In the genomic region with DNA sequence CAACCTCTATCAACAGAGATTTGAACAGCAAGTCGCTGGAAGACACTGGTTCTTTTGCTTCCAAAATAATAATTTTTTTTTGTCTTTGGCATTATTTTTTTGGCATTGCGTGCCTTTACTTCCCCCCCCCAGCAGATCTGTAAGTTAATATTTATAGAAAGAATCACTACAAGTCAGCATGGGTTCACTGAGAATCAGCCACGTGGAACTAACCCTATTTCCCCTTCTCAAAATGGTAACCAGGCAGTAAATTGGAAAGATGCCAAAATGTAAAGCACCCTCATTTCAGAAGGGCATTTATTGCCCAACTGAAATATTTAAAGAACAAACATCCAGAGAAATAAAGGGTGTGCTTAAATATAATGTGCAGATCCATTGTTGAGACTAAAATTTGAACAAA, we compare ENCODE assay signal across 20 mouse cellular contexts.
DNase-seq lines count a peak whose midpoint lies in the region; ATAC-seq and TF ChIP-seq lines count a peak whose summit lies in the region.
"Had no signal": no experiment of that assay in that cellular context is flagged by ENCODE, and none has a peak within 500 bp of the region (broad histone marks: within the 10 kb centered on the region; RNA-seq: fewer than 3 reads in every experiment).

No protein-coding gene starts in this region.

- no peaks in the 10 kb centered on the region for H3K9me3 ChIP-seq in lung, embryonic 14.5 days (ENCODE audit: low read depth, low read length)
- H3K9me3 ChIP-seq in lung, postnatal 0 days (ENCODE audit: low read length): no peaks in the 10 kb centered on the region
- H3K9me3 ChIP-seq in kidney, postnatal 0 days (replicated peaks; ENCODE audit: low read length): no peaks in the 10 kb centered on the region
- H3K9me3 ChIP-seq: embryonic facial prominence, embryonic 15.5 days; hindbrain, embryonic 12.5 days; limb, embryonic 15.5 days; liver, embryonic 15.5 days; midbrain, embryonic 13.5 days had no signal

- H3K4me3 ChIP-seq in lung, embryonic 14.5 days (ENCODE audit: low read depth, low read length): no peak overlapping the region
- no peak overlapping the region for H3K4me3 ChIP-seq in lung, postnatal 0 days (ENCODE audit: low read depth, low read length)
- H3K4me3 ChIP-seq in kidney, postnatal 0 days (replicated peaks; ENCODE audit: low read depth, low read length): no peak overlapping the region
- H3K4me3 ChIP-seq: embryonic facial prominence, embryonic 15.5 days; gastrocnemius, adult 2 months; hindbrain, embryonic 12.5 days; limb, embryonic 15.5 days; liver, embryonic 15.5 days; midbrain, embryonic 13.5 days had no signal

- H3K36me3 ChIP-seq in lung, embryonic 14.5 days (ENCODE audit: insufficient read depth): no peaks in the 10 kb centered on the region
- H3K36me3 ChIP-seq in lung, postnatal 0 days (ENCODE audit: insufficient read depth, low read length): no peaks in the 10 kb centered on the region
- no peaks in the 10 kb centered on the region for H3K36me3 ChIP-seq in kidney, postnatal 0 days (ENCODE audit: insufficient read depth, low read length)
- H3K36me3 ChIP-seq: embryonic facial prominence, embryonic 15.5 days; hindbrain, embryonic 12.5 days; limb, embryonic 15.5 days; liver, embryonic 15.5 days; midbrain, embryonic 13.5 days had no signal

- H3K4me1 ChIP-seq in lung, embryonic 14.5 days (ENCODE audit: insufficient read depth): no peaks in the 10 kb centered on the region
- H3K4me1 ChIP-seq in lung, postnatal 0 days (ENCODE audit: insufficient read depth, low read depth, low read length): no peaks in the 10 kb centered on the region
- no peaks in the 10 kb centered on the region for H3K4me1 ChIP-seq in kidney, postnatal 0 days (replicated peaks; ENCODE audit: insufficient read depth, low read length)
- H3K4me1 ChIP-seq: hindbrain, embryonic 12.5 days; limb, embryonic 15.5 days; liver, embryonic 15.5 days; midbrain, embryonic 13.5 days had no signal

- ATAC-seq in lung, embryonic 14.5 days (ENCODE audit: insufficient read depth): no peak
- ATAC-seq in lung, postnatal 0 days: no peak
- ATAC-seq in kidney, postnatal 0 days (replicated peaks; ENCODE audit: low FRiP score, low read depth): no peak
- ATAC-seq: activated CD4-positive, CD25-positive, alpha-beta regulatory T cell, adult 4 months; CD4-positive, CD25-positive, alpha-beta regulatory T cell, adult 4 months; midbrain, embryonic 13.5 days had no signal

- intact Hi-C loops in left cerebral cortex, postnatal 25 days (cut with DNase I): no loop called here

- 60% methylated on average over 3 of the region's 3 CpGs for WGBS in lung, embryonic 14.5 days
- 52% methylated on average over 3 of the region's 3 CpGs for WGBS in lung, postnatal 0 days
- 52% methylated on average over 3 of the region's 3 CpGs for WGBS in kidney, postnatal 0 days

- no peak overlapping the region for H3K4me2 ChIP-seq in lung, embryonic 14.5 days
- no peak overlapping the region for H3K4me2 ChIP-seq in lung, postnatal 0 days (replicated peaks; ENCODE audit: low read depth, low read length)
- no peak overlapping the region for H3K4me2 ChIP-seq in kidney, postnatal 0 days (ENCODE audit: low read length)
- H3K4me2 ChIP-seq: embryonic facial prominence, embryonic 15.5 days; heart, embryonic 11.5 days; hindbrain, embryonic 12.5 days; limb, embryonic 15.5 days; liver, embryonic 15.5 days; midbrain, embryonic 13.5 days had no signal

- no peaks in the 10 kb centered on the region for H3K27me3 ChIP-seq in lung, embryonic 14.5 days (ENCODE audit: insufficient read depth, low read length)
- H3K27me3 ChIP-seq in lung, postnatal 0 days (replicated peaks; ENCODE audit: insufficient read depth, low read length): no peaks in the 10 kb centered on the region
- H3K27me3 ChIP-seq in kidney, postnatal 0 days (ENCODE audit: insufficient read depth, low read length): no peaks in the 10 kb centered on the region
- H3K27me3 ChIP-seq: embryonic facial prominence, embryonic 15.5 days; hindbrain, embryonic 12.5 days; limb, embryonic 15.5 days; liver, embryonic 15.5 days; midbrain, embryonic 13.5 days had no signal

- H3K27ac ChIP-seq in lung, embryonic 14.5 days (ENCODE audit: low read depth): no peak overlapping the region
- H3K27ac ChIP-seq in lung, postnatal 0 days (ENCODE audit: low read length): no peak overlapping the region
- no peak overlapping the region; the same call in 1 of the 2 replicates for H3K27ac ChIP-seq in kidney, postnatal 0 days
- H3K27ac ChIP-seq: embryonic facial prominence, embryonic 15.5 days; gastrocnemius, adult 2 months; hindbrain, embryonic 12.5 days; limb, embryonic 15.5 days; liver, embryonic 15.5 days; midbrain, embryonic 13.5 days had no signal

- no peak for TF ChIP-seq EP300 in lung, postnatal 0 days (IDR thresholded peaks at IDR 0.05)

- TF ChIP-seq CTCF in lung, embryonic 14.5 days (IDR thresholded peaks at IDR 0.05; ENCODE audit: low read depth): no peak
- TF ChIP-seq CTCF in lung, postnatal 0 days (IDR thresholded peaks at IDR 0.05): no peak
- no peak for TF ChIP-seq CTCF in kidney, postnatal 0 days (IDR thresholded peaks at IDR 0.05; ENCODE audit: low read depth)

- DNase-seq in cerebellum, postnatal 10 days: peak; percentile 9 to 11
- DNase-seq in cerebellum, postnatal 36 days: no peak
- peak; percentile 11 for DNase-seq in lung, embryonic 14.5 days
- DNase-seq in lung, postnatal 0 days (ENCODE audit: low spot score): no peak
- DNase-seq in kidney, postnatal 0 days (ENCODE audit: low spot score): peak; percentile 49
- DNase-seq in left cerebral cortex, postnatal 25 days (ENCODE audit: low spot score in 2 of 2): no peak
- no peak for DNase-seq in adrenal gland, postnatal 4 days (ENCODE audit: low spot score in 2 of 2)
- DNase-seq: adrenal gland, postnatal 14 days; cerebellum, adult 18-20 months; gastrocnemius, adult 2 months; heart, postnatal 10 days; thymus, postnatal 14 days had no signal

- no peak overlapping the region for H3K9ac ChIP-seq in lung, embryonic 14.5 days
- H3K9ac ChIP-seq in lung, postnatal 0 days (replicated peaks; ENCODE audit: low read depth): no peak overlapping the region
- no peak overlapping the region for H3K9ac ChIP-seq in kidney, postnatal 0 days (ENCODE audit: low read depth, low read length)
- H3K9ac ChIP-seq: embryonic facial prominence, embryonic 15.5 days; hindbrain, embryonic 12.5 days; limb, embryonic 15.5 days; liver, embryonic 15.5 days; midbrain, embryonic 13.5 days had no signal

Comparison
In these comparisons a context has a peak if more than half of its experiments do, and no peak if none do; other contexts are left out.
1. DNase-seq: peak in cerebellum, postnatal 10 days (2 of 2), lung, embryonic 14.5 days (single experiment) and kidney, postnatal 0 days (single experiment); none in cerebellum, postnatal 36 days (0 of 2), lung, postnatal 0 days (single experiment), left cerebral cortex, postnatal 25 days (0 of 2) and adrenal gland, postnatal 4 days (0 of 2).